Mouse (Mus musculus): Measurements from ENCODE around the gene Nrm.
A peak's percentile ranks its signal among the peaks of the same experiment; 100 is the strongest.

Gene Nrm

DNA sequence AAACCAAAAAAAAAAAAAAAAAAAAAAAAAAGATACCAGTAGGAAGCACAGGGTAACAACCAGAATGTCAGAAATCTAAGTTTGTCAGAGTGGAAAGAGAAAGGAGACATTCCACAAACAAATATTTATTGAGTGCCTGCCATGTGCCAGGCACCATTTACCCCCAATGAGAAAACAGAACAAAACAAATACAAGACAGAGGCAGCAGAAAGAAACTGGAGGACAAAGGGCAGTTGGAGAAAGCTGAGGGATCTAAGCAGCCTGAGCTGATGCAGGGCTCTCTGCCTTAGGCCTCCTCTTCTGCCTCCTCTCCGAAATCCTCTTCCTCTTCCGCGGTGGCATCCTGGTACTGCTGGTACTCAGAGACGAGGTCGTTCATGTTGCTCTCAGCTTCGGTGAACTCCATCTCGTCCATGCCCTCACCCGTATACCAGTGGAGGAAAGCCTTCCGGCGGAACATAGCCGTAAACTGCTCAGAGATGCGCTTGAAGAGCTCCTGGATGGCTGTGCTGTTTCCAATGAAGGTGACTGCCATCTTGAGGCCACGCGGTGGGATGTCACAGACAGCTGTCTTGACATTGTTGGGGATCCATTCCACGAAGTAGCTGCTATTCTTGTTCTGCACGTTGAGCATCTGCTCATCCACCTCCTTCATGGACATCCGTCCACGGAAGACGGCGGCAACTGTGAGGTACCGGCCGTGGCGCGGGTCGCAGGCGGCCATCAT lies 26.3 kb upstream of the Nrm start:
- DNase-seq (ENCODE audit: low read depth, low spot score): peak; percentile 48

GRCm38 (mm10) chr17:35835424-35836140 lies 25.5 kb upstream of the Nrm start:
- no peak for DNase-seq (ENCODE audit: low read depth, low spot score)

DNA sequence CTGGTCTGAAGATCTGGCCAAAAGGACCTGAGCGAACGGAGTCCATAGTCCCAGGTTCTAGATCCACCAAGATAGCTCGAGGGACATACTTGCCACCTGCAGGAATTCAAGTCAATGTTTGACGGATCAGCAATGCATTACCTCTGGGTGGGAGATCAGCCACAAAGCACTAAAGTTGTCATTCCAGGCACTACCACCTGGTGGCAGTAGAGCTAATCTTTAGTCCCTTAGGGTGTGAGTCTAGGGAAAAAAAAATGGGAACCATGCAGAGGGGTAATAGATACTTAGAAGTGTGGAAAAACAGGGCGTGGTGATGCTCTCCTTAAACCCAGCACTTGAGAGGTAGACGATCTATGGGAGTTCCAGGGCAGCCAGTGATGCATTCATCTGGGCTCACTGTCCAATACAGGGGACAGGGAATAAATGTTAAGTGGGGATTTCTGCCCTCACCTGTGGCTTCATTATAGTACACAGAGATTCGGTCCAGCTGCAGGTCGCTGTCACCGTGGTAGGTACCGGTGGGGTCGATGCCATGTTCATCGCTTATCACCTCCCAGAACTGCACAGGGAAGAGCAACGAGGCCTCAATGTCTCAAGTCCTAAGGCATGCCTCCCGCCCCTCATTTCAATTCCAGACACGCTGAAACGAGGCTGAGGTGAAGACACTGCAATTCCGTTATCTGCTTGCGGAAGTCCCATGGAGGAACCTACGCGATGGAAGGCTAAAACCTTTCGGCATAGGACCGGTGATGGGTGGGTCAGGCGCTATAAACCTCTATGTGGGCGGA lies 24.7 kb upstream of the Nrm start:
- DNase-seq (ENCODE audit: low read depth, low spot score): peak; percentile 95

DNA sequence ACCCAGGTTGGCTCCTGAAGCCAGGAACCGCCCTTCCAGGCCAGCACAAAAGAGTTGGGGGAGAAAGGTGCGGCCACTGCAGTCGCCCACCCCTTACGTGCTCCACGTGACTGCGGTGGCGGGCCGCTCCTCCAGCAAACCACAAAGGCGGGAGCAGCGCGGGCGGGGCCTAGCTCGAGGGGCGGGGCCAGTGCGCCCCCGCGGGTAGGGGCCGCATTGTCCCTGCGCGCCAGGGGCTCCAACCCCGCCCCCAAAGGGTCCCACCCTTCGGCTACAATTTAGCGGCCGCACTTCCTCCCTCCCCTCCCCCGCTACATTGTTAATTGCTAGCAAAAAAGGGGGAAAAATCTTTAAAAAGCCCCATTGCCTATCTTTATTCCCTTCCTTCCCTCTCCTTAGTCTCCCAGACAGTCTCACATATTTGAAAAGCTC lies 24.1 kb upstream of the Nrm start:
- peak; percentile 98 for DNase-seq (ENCODE audit: low read depth, low spot score)

DNA sequence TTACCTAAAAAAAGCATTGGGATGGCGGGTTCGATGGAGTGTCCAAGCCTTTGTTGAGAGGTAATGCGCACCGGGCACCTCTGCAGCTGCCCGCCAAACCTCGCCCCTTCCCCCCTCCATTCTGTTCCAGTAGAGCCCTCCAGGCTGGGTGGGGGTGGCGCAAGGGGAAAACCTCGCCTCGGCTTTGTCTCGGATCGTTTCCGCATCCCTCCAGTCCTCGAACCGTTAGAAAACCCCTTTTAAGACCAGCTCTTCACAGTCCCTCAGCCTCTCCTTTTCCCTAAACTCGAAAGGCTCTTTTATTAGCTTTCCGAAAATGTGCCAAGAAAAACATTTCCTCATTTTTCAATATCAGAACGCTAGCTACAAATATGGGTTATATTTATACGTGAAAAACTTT lies 23.6 kb upstream of the Nrm start:
- DNase-seq (ENCODE audit: low read depth, low spot score): peak; percentile 87

DNA sequence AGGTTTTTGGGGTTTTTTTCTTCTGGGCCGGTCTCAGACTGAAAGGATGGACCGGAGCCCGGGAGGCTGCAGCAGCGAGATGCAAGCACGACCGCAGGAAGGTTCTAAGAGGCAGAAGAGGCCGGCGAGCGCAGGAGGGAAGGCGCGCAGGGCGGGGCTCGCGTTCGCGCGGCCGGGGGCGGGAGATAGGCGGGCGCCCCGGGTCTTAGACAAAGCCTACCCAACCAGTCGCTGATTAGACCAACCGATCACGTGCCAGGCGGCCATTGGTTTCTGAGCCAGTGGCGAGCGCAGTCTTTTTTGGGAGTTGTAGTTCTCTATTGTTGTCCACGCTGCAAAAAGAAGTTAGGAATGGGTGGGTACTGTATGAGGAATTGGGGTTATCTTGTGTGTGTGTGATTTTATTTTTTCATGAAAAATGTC lies 23.0 kb upstream of the Nrm start, which contains the start of gene Tubb5:
Gene Tubb5 (minus strand): TSS at position 185 of the 423 bp plus-strand sequence.
- DNase-seq (ENCODE audit: low read depth, low spot score): peak; percentile 99

- no peak for DNase-seq (ENCODE audit: low read depth, low spot score)
These were observed 22.5 kb upstream of the Nrm start for GRCm38 (mm10) chr17:35838570-35838969.

GRCm38 (mm10) chr17:35839002-35839401 lies 22.1 kb upstream of the Nrm start:
- DNase-seq (ENCODE audit: low read depth, low spot score): peak; percentile 29

DNA sequence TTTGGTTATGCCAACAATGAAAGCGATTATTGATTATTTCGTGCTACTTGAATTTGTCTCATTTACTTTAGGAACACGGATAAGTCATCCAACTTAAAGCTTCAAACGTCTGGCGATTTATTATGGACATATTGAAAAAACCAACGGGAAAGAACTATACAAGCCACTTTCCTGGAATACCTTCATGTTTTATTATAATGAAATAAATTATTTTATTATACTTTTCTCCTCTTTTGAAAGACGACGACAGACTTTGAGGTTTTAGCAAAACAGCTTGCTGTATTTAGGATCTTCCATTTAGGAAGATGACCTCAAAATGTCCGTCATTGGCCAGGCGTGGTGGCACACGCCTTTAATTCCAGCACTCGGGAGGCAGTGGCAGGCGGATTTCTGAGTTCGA lies 20.6 kb upstream of the Nrm start:
- peak; percentile 41 for DNase-seq (ENCODE audit: low read depth, low spot score)

GRCm38 (mm10) chr17:35841076-35841950 lies 19.8 kb upstream of the Nrm start, which contains the start of gene Mdc1:
Gene Mdc1, plus strand, starts transcription at chr17:35841515.
- DNase-seq (ENCODE audit: low read depth, low spot score): peak; percentile 100

GRCm38 (mm10) chr17:35842006-35842405 lies 19.1 kb upstream of the Nrm start:
- peak; percentile 54 for DNase-seq (ENCODE audit: low read depth, low spot score)

DNA sequence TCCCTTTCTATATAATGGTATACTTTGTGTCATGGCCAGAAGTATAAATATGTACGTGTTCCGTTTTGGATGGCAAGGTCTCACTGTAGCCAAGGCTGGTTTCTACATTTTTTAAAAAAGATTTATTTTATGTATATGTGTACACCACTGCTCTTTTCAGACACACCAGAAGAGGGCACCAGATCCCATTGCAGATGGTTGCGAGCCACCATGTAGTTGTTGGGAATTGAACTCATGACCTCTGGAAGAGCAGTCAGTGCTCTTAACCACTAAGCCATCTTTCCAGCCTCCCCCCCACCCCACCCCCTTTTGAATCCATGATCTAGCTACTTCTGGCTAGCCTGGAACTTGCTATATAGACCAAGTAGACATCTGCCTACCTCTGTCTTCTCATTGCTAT lies 17.6 kb upstream of the Nrm start:
- DNase-seq (ENCODE audit: low read depth, low spot score): no peak

- DNase-seq (ENCODE audit: low read depth, low spot score): peak; percentile 66
These were observed 13.0 kb upstream of the Nrm start for GRCm38 (mm10) chr17:35848112-35848511.

DNA sequence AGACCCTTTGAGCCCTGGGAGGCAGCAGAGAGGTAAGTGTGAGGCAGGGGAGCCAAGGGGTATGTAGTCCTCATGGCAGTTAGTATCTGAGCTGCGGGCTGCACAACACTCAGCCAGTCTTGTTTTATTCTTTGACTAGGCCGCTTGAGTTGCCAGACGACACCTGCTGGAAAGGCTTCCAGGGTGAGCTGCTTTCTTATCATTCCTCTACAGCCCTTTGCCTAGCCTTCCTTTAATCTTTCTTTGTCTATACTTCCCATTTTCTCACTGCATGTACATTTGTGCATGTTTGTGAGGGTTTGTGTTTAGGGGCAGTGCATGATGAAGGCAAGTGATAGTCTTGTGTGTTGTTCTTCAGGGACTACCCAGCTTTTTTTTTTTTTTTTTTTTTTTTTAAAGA lies 10.1 kb upstream of the Nrm start:
- no peak for DNase-seq (ENCODE audit: low read depth, low spot score)

- DNase-seq (ENCODE audit: low read depth, low spot score): no peak
These were observed 1.7 kb upstream of the Nrm start for GRCm38 (mm10) chr17:35859371-35859770.

DNA sequence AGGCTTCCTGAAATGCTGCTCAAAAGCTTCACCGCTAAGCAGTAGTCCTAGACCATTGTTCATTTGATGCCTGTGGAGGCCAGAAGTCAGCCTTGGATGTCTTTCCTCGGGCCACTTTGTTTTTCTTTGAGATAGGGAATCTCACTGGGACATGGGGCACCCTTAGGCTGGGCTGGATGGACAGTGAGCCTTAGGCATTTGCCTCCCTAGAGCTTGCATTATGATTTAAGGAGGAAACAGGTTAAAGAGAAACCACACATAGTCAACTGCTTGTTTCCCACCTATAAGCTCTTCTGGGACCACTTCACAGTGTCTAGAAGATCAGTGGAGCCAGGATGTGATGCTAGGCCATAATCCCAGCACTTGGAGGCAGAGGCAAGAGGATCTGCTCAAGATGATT lies 1.3 kb upstream of the Nrm start:
- no peak for DNase-seq (ENCODE audit: low read depth, low spot score)

DNA sequence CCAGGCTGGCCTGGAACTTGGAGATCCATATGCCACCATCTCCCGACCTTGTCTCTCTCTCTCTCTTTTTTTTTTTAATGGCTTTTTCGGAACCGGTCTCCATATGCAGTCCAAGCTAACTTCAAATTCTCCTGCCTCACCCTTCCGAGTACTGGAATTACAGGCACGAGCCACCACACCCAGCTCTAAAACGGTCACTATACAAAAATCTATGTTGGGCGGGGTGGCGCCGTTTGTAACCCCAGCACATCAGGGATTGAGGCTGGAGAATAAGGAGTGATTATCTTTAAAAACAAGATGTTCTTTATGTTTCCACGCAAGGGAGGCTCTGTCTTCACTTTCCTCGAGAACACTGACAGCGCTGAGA lies 304 bp upstream of the Nrm start:
- DNase-seq (ENCODE audit: low read depth, low spot score): no peak

DNA sequence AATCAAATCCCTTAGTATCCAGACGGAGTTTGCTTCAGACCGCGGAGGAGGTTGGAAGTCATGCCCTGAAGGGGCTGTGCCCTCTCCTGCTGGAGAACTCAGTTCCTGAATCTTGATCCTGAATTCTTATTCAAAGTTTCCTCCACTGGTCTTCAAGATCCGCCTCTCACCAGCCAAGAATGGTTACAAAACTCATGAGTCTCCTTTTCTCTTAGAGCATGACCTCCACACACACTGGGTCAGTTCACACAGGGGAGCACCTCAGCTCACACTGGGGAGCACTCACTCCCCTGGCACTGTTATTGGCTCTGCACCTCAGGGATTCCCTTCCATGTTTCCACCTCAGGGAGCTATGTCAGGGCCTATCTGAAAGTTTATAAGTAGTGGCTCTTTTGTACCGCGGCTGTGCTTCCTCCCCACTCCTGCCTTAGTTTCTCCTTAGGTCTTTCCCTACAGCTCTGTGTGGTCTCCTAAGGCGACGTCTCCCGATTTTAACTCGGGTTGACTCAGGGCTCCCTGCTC lies 3.8 kb downstream of the Nrm start:
- peak; percentile 49 for DNase-seq (ENCODE audit: low read depth, low spot score)

GRCm38 (mm10) chr17:35865481-35866280 lies 4.6 kb downstream of the Nrm start, which contains the start of gene Ppp1r18:
Gene Ppp1r18, plus strand, starts transcription at chr17:35865593.
- peak; percentile 68 for DNase-seq (ENCODE audit: low read depth, low spot score)

- peak; percentile 70 for DNase-seq (ENCODE audit: low read depth, low spot score)
These were observed 5.2 kb downstream of the Nrm start for GRCm38 (mm10) chr17:35866281-35866831.

All from ZHBTc4 (cell line).